Mouse (Mus musculus): ENCODE data around the gene Rrp7a. TPM values are rescaled to one million over a fixed set of nuclear protein-coding genes. Genes with fewer than 3 reads are reported as not detected.

Gene Rrp7a
- polyA plus RNA-seq, 1 experiment from 2014 or later, result 81.9 TPM

DNA sequence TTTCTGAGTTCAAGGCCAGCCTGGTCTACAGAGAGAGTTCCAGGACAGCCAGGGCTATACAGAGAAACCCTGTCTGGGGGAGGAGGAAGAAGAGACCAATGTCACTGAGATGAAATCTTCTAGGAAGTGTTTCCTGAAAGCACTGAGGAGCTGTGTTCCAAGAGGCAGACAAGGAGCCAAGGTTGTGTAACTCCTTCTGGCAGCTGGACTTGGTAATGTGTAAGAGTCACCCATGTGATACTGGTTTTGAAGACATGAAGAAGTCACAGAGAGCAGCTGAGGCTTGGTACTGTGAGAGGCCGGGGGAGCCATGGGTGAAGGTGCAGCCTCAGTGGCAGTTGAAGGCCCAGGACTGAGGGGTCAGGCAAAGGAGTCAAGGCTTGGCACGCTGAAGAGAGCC is 28.9 kb downstream of the Rrp7a start:
- Histone ChIP-seq H3K27ac (no peak overlapping the region), H3K27me3 (ENCODE audit: poor library complexity, severe bottlenecking) (peaks cover 43% of the 10 kb centered on the region), H3K4me3 (no peak overlapping the region), H3K4me1 (peaks cover 25% of the 10 kb centered on the region), H3K9me3 (no peaks in the 10 kb centered on the region), H3K36me3 (replicated peaks) (no peaks in the 10 kb centered on the region)
- WGBS, result 85% methylated on average over 2 of the region's 2 CpGs
- no peak for DNase-seq (ENCODE audit: extremely low spot score, low spot score)

DNA sequence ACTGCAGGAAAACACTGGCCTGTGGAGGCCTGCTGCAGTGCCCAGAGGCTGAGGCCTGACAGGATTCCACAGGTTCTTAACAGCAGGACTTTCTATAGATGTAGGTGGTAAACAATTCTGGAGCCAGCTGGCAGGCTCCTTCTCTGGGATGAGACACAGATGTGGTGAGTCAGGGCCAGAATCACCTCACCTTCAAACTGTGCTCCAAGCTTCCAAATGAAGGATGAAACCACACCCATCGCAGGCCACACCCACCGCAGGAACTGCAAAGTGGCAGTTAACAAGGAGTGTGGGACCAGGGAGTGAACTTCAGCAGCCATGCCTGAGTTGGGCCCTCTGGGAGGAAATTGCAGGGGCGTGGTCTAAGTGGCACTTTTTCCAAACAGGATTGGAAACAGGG is 31.7 kb downstream of the Rrp7a start:
- Histone ChIP-seq H3K36me3 (replicated peaks) (no peaks in the 10 kb centered on the region), H3K4me3 (no peak overlapping the region), H3K9me3 (no peaks in the 10 kb centered on the region), H3K27ac (no peak overlapping the region), H3K27me3 (ENCODE audit: poor library complexity, severe bottlenecking) (peaks cover 50% of the 10 kb centered on the region), H3K4me1 (peaks cover 22% of the 10 kb centered on the region)
- DNase-seq (ENCODE audit: extremely low spot score, low spot score), result no peak
- WGBS, result 52% methylated on average over 3 of the region's 3 CpGs

DNA sequence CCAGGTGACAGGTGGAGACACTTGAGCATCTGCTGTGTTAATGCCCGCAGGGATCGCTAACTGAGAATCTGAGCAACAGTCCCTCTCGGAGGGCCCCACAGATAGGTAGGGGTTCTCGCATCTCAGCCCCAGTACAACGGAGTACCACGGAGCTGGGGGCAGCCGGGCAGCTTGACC is 33.3 kb downstream of the Rrp7a start, which contains the start of gene Serhl:
Gene Serhl, plus strand, starts transcription at position 78 of the 177 bp plus-strand sequence.
- Histone ChIP-seq H3K36me3 (replicated peaks) (no peaks in the 10 kb centered on the region), H3K27ac (no peak within 1 kb of the TSS), H3K4me3 (peak within 1 kb of the TSS; percentile 36), H3K27me3 (ENCODE audit: poor library complexity, severe bottlenecking) (peaks cover 50% of the 10 kb centered on the region), H3K4me1 (peaks cover 24% of the 10 kb centered on the region), H3K9me3 (no peaks in the 10 kb centered on the region)
- DNase-seq (ENCODE audit: extremely low spot score, low spot score), result no peak
- WGBS, result 19% methylated on average over 7 of the region's 7 CpGs

DNA sequence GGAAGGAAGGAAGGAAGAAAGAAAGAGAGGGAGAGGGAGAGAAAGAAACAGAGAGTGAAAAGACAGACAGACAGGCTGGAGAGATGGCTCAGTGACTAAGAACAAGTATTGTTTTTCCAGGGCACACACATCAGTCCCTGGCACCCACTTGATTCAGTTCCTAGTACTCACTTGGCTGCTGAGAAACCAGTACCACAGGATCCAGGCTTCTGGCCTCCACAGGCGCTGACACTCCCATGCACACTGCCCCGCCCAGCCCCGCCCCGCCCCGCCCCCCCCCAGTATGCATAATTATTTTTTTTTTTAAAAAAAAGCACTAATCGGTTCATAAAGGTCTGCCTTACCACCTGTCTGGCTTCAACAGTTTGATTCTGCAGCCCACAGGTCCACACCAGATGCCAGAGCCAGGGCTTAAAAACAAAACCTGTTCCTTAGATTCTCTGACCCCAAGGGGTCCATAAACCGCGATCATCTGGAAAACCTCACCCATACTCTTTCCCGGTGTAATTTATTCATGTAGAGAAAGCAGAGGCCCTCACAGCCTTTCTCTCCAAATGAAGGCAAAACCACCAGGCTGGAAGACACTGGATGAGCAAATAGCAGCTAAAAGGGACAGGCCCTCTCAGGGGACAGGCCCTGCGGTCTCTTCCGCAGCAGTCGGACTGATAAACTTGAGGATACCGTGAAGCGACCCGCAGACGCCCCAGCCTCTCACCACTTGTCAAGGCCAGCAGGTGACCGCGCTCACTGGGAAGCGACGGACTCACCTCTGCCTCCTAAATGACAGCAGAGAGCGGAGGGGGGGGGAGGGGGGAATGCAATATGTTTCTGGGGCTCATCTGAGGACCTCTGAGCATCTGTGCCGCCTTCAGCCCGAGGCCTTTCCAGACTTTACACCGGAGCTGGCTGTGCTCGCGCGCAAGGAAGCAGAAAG is 33.8 kb downstream of the Rrp7a start:
- Histone ChIP-seq H3K27ac (no peak overlapping the region), H3K4me3 (peak overlapping the region; percentile 36), H3K9me3 (no peaks in the 10 kb centered on the region), H3K36me3 (replicated peaks) (no peaks in the 10 kb centered on the region), H3K4me1 (peaks cover 30% of the 10 kb centered on the region), H3K27me3 (ENCODE audit: poor library complexity, severe bottlenecking) (peaks cover 50% of the 10 kb centered on the region)
- DNase-seq (ENCODE audit: extremely low spot score, low spot score), result no peak
- 7% methylated on average over 27 of the region's 27 CpGs for WGBS

DNA sequence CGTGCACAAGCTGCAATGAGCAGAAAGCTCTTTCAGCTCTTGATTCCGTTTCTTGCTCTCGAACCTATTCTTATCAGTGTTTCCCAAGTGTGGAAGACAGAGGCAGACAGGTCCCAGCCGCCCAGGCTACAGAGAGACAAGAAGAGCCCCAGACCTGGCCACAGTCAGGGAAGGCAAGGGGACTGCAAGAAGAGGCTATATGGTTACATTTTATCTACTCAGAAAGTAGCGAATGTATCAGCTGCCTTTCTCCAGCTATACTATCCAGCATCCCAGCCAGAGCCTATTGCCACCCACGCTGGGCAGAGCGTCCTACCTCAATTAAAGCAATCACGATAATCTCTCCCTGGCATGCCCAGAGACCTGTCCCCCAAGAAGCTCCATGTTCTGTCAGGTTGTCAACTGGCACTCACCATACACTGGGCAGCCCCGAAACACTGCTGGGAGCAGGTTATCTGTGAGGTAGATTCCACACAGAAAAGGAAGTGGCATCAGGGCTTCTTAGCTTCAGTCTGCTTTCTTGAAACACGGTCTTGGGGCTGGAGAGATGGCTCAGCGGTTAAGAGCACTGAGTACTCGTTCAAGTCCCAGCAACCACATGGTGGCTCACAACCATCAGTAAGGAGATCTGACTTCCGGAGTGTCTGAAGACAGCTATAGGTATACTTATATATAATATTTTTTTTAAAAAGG is 35.8 kb downstream of the Rrp7a start:
- Histone ChIP-seq H3K27ac (no peak overlapping the region), H3K27me3 (ENCODE audit: poor library complexity, severe bottlenecking) (peaks cover 63% of the 10 kb centered on the region), H3K9me3 (no peaks in the 10 kb centered on the region), H3K36me3 (replicated peaks) (no peaks in the 10 kb centered on the region), H3K4me3 (no peak overlapping the region), H3K4me1 (peaks cover 40% of the 10 kb centered on the region)
- 85% methylated on average over 13 of the region's 13 CpGs for WGBS
- no peak for DNase-seq (ENCODE audit: extremely low spot score, low spot score)

DNA sequence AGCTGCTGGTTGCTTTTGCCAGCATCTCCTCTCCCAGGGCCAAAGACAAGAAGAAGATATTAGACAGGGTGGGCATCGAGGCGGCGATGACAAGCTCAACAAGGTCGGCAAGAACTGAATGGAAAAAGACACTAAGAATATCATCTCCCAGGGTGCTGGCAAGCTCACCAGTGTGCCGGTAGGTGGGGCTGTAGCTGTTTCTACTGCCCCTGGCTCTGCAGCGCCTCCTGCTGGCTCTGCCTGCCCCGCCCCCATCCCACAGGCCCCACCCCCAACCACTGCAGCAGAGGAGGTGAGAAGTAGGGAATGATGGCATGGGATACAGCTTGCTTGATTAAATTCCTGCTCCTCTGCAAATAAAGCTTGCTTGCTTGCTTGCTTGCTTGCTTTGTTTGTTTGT is 36.7 kb downstream of the Rrp7a start:
- no peak for DNase-seq (ENCODE audit: extremely low spot score, low spot score)
- Histone ChIP-seq H3K9me3 (no peaks in the 10 kb centered on the region), H3K4me1 (peaks cover 40% of the 10 kb centered on the region), H3K4me3 (no peak overlapping the region), H3K36me3 (replicated peaks) (no peaks in the 10 kb centered on the region), H3K27me3 (ENCODE audit: poor library complexity, severe bottlenecking) (peaks cover 59% of the 10 kb centered on the region), H3K27ac (no peak overlapping the region)
- WGBS, result 35% methylated on average over 7 of the region's 7 CpGs

DNA sequence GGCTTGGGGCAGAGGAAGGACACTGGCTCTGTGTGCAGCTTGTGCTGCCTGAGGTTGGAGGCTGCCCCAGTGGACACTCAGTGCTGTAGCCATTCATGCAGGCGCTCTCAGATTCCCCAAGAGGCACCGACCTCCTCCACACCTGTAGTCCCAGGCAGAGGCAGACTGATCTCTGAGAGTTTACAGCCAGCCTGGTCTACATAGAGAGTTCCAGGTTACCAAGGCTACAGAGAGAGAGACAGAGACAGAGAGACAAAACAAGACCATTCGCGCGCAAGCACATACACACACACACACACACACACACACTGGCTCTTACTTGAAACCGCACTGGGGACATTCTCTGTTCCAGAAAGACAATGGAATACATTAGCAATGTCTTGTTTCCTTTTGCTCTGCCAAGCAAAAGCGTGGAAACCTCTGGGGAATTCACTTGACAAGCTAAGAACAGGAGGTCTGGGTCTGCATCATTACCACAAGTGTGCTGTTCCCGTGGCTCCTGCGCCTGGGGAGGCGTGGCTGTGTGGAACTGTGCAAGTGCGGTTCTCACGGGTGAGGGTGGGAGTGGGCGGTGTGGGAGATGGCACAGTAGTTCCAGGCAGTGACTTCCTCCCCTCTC is 38.5 kb downstream of the Rrp7a start:
- no peak overlapping the region for H3K27ac ChIP-seq
- WGBS, result 75% methylated on average over 13 of the region's 13 CpGs
- DNase-seq (ENCODE audit: extremely low spot score, low spot score), result no peak

DNA sequence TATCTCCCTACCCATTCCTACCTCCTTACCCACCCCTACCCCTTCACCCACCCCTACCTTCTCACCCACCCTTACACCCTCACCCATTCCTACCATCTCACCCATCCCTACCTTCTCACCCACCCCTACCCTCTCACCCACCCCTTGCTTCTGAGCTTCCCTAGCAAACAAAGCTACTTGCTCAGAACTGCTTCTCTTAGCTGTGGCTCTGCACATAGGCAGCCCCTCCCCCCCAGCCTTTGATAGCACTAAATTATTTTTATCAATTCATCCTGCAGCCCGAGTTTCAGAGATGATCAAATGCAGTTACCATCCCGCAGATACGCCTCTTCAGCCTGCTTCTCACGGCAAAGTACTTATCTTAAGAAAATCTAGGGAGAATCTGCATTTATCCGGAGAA is 39.1 kb downstream of the Rrp7a start:
- H3K9me3 ChIP-seq, result no peaks in the 10 kb centered on the region
- H3K27ac ChIP-seq, result no peak overlapping the region
- no peak overlapping the region for H3K4me3 ChIP-seq
- H3K4me1 ChIP-seq, result peaks cover 27% of the 10 kb centered on the region
- H3K27me3 ChIP-seq (ENCODE audit: poor library complexity, severe bottlenecking), result peaks cover 36% of the 10 kb centered on the region
- no peak for DNase-seq (ENCODE audit: extremely low spot score, low spot score)
- WGBS, result 75% methylated on average over 5 of the region's 5 CpGs
- H3K36me3 ChIP-seq (replicated peaks), result no peaks in the 10 kb centered on the region

More for the DNA sequence above, 38.5 kb downstream of the Rrp7a start:
- H3K4me1 ChIP-seq, result peaks cover 33% of the 10 kb centered on the region
- no peaks in the 10 kb centered on the region for H3K9me3 ChIP-seq
- H3K36me3 ChIP-seq (replicated peaks), result no peaks in the 10 kb centered on the region
- H3K27me3 ChIP-seq (ENCODE audit: poor library complexity, severe bottlenecking), result peaks cover 42% of the 10 kb centered on the region
- no peak overlapping the region for H3K4me3 ChIP-seq

DNA sequence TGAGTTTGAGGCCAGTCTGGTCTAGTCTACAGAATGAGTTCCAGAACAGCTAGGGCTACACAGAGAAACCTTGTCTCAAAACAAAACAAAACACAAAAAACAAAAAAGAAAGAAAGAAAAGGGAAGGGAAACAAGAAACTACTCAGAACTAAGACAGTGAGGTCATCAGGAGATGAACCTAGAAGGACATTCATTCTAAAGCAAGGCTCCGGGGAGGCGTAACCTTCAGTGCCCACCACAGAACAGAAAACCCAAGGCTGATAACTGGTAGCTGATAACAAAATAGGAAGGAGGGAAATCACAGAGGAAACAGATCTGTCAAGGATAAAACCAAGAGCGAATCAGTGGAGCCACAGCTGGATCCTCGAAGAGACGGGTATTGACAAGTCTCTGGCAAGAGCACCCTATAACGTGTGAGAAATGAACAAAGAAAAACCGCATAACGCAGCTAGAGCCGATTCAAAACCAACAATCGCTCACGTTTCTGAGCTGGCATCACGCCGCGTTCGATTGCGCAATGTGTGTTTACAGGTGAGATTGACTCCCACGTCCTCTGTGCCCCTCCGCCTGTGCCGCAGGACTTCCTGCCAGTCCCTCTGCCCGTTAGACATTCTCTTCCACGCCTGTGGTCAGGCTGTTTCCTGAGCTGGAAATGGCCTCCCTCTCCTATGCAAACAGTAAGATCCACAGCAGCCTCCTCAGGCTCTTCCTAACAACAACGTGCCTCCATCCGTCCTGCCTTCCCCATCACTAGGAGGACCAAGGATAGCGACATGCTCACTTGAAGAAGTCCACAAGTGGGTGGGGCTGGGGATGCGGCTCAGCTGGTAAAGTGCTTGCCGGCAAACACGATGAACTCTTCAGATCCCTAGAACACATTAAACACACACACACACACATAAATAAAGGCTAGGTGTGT is 46.7 kb downstream of the Rrp7a start:
- Histone ChIP-seq H3K4me1 (peaks cover 7% of the 10 kb centered on the region; the same call in 1 of the 2 replicates), H3K27me3 (ENCODE audit: poor library complexity, severe bottlenecking) (no peaks in the 10 kb centered on the region; the same call in 1 of the 2 replicates), H3K36me3 (replicated peaks) (no peaks in the 10 kb centered on the region), H3K9me3 (no peaks in the 10 kb centered on the region), H3K27ac (no peak overlapping the region), H3K4me3 (no peak overlapping the region)
- DNase-seq (ENCODE audit: extremely low spot score, low spot score), result no peak
- 74% methylated on average over 27 of the region's 27 CpGs for WGBS

DNA sequence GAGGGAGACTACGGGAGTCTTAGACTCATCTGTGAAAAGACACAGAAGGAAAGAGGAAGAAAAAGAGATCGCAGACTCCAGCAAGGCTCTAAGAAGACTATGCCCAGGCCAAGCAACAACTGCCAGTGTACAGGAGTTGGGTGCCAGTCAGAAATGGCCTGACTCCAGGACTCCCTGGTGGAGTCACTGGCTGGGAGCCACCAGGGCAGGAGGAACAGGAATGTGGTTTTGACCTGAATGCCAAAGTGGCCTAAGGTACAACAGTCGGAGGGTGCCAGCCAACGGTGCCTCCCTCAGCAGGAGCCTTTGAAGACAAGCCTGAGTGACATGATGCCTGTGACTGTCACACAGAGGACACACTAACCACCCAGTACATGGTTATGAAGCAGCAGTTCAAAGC is 48.4 kb downstream of the Rrp7a start:
- H3K4me3 ChIP-seq, result no peak overlapping the region
- 82% methylated on average over 4 of the region's 4 CpGs for WGBS
- no peak for DNase-seq (ENCODE audit: extremely low spot score, low spot score)
- peaks cover 7% of the 10 kb centered on the region; the same call in 1 of the 2 replicates for H3K4me1 ChIP-seq
- H3K36me3 ChIP-seq (replicated peaks), result no peaks in the 10 kb centered on the region
- no peak overlapping the region for H3K27ac ChIP-seq
- no peaks in the 10 kb centered on the region for H3K9me3 ChIP-seq
- no peaks in the 10 kb centered on the region; the same call in 1 of the 2 replicates for H3K27me3 ChIP-seq (ENCODE audit: poor library complexity, severe bottlenecking)

DNA sequence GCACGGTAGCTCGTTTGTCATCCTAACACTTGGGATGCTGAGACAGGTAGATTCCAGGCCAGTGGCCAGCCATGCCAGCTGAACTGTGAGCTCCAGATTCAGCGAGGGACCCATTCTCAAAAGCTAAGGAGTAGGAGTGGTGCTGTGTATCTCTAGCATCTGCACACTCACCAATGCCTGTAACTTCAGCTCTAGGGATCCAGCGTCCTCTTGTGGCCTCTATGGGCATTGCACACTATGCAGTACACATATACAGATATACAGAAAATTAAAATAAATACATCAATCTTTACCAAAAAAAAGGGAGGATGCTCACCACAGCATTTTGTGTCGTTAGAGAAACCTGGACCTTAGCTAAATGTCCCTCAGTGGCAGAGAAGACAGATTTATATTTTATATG is 50.8 kb downstream of the Rrp7a start:
- no peak for DNase-seq (ENCODE audit: extremely low spot score, low spot score)
- Histone ChIP-seq H3K36me3 (replicated peaks) (no peaks in the 10 kb centered on the region), H3K27me3 (ENCODE audit: poor library complexity, severe bottlenecking) (no peaks in the 10 kb centered on the region; the same call in 1 of the 2 replicates), H3K4me3 (no peak overlapping the region), H3K4me1 (peaks cover 7% of the 10 kb centered on the region; the same call in 1 of the 2 replicates), H3K27ac (no peak overlapping the region), H3K9me3 (no peaks in the 10 kb centered on the region)
- 85% methylated on average over 5 of the region's 5 CpGs for WGBS

DNA sequence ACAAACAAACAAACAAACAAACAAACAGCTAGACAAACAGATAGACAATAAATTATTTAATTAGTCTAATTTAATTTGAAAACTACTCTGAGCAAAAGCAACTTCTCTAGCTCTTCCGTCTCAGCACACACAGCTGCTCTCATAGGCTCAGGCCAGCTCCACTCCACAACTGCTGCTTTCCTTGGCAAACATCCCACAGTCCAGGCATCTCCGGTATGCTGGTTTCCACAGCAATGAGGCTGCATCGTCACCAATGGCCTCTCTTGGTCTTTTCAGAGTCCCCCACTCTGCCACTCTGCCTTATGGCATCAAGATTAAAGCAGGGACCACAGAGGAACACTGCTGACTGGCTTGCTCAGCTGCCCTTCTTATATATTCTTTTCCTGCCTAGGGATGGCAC is 51.7 kb downstream of the Rrp7a start:
- Histone ChIP-seq H3K9me3 (no peaks in the 10 kb centered on the region), H3K4me1 (peaks cover under 1% of the 10 kb centered on the region; the same call in 1 of the 2 replicates), H3K27me3 (ENCODE audit: poor library complexity, severe bottlenecking) (no peaks in the 10 kb centered on the region; the same call in 1 of the 2 replicates), H3K4me3 (no peak overlapping the region), H3K27ac (no peak overlapping the region), H3K36me3 (replicated peaks) (no peaks in the 10 kb centered on the region)
- DNase-seq (ENCODE audit: extremely low spot score, low spot score), result no peak
- 85% methylated on average over 3 of the region's 3 CpGs for WGBS
